8 mouse cellular contexts compared by ENCODE assay signal in genomic region chr13:22028673-22029460, GRCm38 (mm10). TPM values are rescaled to one million over a fixed set of nuclear protein-coding genes. Genes with fewer than 3 reads are reported as not detected.
DNase-seq lines count a peak whose midpoint lies in the region; ATAC-seq and TF ChIP-seq lines count a peak whose summit lies in the region.

No protein-coding gene starts in this region.

- no peaks in the 10 kb centered on the region for H3K79me2 ChIP-seq in CH12.LX (replicated peaks; ENCODE audit: control insufficient read depth, extremely low read depth, insufficient read depth, poor library complexity, severe bottlenecking)

- no peaks in the 10 kb centered on the region for H3K9me3 ChIP-seq in CH12.LX (replicated peaks; ENCODE audit: low read length)
- no peaks in the 10 kb centered on the region for H3K9me3 ChIP-seq in forebrain, embryonic 12.5 days
- no peaks in the 10 kb centered on the region for H3K9me3 ChIP-seq in heart, postnatal 0 days (replicated peaks; ENCODE audit: control insufficient read depth, low read length)
- H3K9me3 ChIP-seq in liver, embryonic 16.5 days (replicated peaks; ENCODE audit: control insufficient read depth, low read length), result no peaks in the 10 kb centered on the region
- H3K9me3 ChIP-seq in neural tube, embryonic 12.5 days, result no peaks in the 10 kb centered on the region
- no peaks in the 10 kb centered on the region for H3K9me3 ChIP-seq in stomach, postnatal 0 days (ENCODE audit: control insufficient read depth, low read length)

- H3K27me3 ChIP-seq in CH12.LX (replicated peaks), result peaks cover 3% of the 10 kb centered on the region
- H3K27me3 ChIP-seq in forebrain, embryonic 12.5 days, result no peaks in the 10 kb centered on the region
- no peaks in the 10 kb centered on the region for H3K27me3 ChIP-seq in heart, postnatal 0 days (ENCODE audit: control insufficient read depth, insufficient read depth, low read length)
- H3K27me3 ChIP-seq in liver, embryonic 16.5 days (ENCODE audit: control insufficient read depth, insufficient read depth, low read depth, low read length), result no peaks in the 10 kb centered on the region
- H3K27me3 ChIP-seq in neural tube, embryonic 12.5 days (replicated peaks), result no peaks in the 10 kb centered on the region
- H3K27me3 ChIP-seq in stomach, postnatal 0 days (ENCODE audit: control insufficient read depth, insufficient read depth, low read length), result no peaks in the 10 kb centered on the region

- H3K4me1 ChIP-seq in CH12.LX (ENCODE audit: control insufficient read depth in 1 of 2, insufficient read depth in 2 of 2), result peaks cover 3 to 9% of the 10 kb centered on the region in 2 experiments; a peak in 3 of 4 replicates
- H3K4me1 ChIP-seq in forebrain, embryonic 12.5 days, result peaks cover 12% of the 10 kb centered on the region
- H3K4me1 ChIP-seq in heart, postnatal 0 days (ENCODE audit: control insufficient read depth, insufficient read depth), result no peaks in the 10 kb centered on the region
- H3K4me1 ChIP-seq in liver, embryonic 16.5 days (ENCODE audit: control insufficient read depth, low read depth, low read length), result peaks cover 23% of the 10 kb centered on the region
- H3K4me1 ChIP-seq in neural tube, embryonic 12.5 days, result peaks cover 2% of the 10 kb centered on the region; the same call in 1 of the 2 replicates
- no peaks in the 10 kb centered on the region for H3K4me1 ChIP-seq in stomach, postnatal 0 days (replicated peaks; ENCODE audit: control insufficient read depth, insufficient read depth)

- H3K27ac ChIP-seq in CH12.LX (ENCODE audit: insufficient read depth, low read depth), result peak overlapping the region; percentile 55
- H3K27ac ChIP-seq in forebrain, embryonic 12.5 days, result peak overlapping the region; percentile 83
- H3K27ac ChIP-seq in heart, postnatal 0 days (ENCODE audit: low read depth), result peak overlapping the region; percentile 86
- H3K27ac ChIP-seq in liver, embryonic 16.5 days (ENCODE audit: low read length), result peak overlapping the region; percentile 89
- 0 out of 2 replicates have a peak overlapping the region, but pooled peaks have one; percentile 37 for H3K27ac ChIP-seq in neural tube, embryonic 12.5 days
- peak overlapping the region; percentile 78; the same call in 1 of the 2 replicates for H3K27ac ChIP-seq in stomach, postnatal 0 days (replicated peaks)

- under 1% methylated on average over 40 of the region's 40 CpGs for WGBS in forebrain, embryonic 12.5 days
- WGBS in heart, postnatal 0 days, result 1% methylated on average over 40 of the region's 40 CpGs
- under 1% methylated on average over 40 of the region's 40 CpGs for WGBS in liver, embryonic 16.5 days (ENCODE audit: insufficient replicate concordance)
- under 1% methylated on average over 40 of the region's 40 CpGs for WGBS in neural tube, embryonic 12.5 days
- WGBS in stomach, postnatal 0 days, result 2% methylated on average over 40 of the region's 40 CpGs

- no peaks in the 10 kb centered on the region for H3K36me3 ChIP-seq in CH12.LX (replicated peaks in 1 of 2; ENCODE audit: control insufficient read depth in 1 of 2, insufficient read depth in 1 of 2, low read length in 1 of 2)
- H3K36me3 ChIP-seq in forebrain, embryonic 12.5 days (replicated peaks), result no peaks in the 10 kb centered on the region
- no peaks in the 10 kb centered on the region for H3K36me3 ChIP-seq in heart, postnatal 0 days (replicated peaks; ENCODE audit: control insufficient read depth, insufficient read depth, low read length)
- H3K36me3 ChIP-seq in liver, embryonic 16.5 days (ENCODE audit: control insufficient read depth, insufficient read depth), result no peaks in the 10 kb centered on the region
- no peaks in the 10 kb centered on the region for H3K36me3 ChIP-seq in neural tube, embryonic 12.5 days
- H3K36me3 ChIP-seq in stomach, postnatal 0 days (ENCODE audit: control insufficient read depth, insufficient read depth, low read length), result no peaks in the 10 kb centered on the region

- H3K4me2 ChIP-seq in CH12.LX (ENCODE audit: insufficient read depth, low read depth, poor library complexity, severe bottlenecking), result peak overlapping the region; percentile 96
- peak overlapping the region; percentile 53 for H3K4me2 ChIP-seq in forebrain, embryonic 12.5 days
- H3K4me2 ChIP-seq in heart, postnatal 0 days (ENCODE audit: low read depth, low read length), result peak overlapping the region; percentile 73
- H3K4me2 ChIP-seq in liver, embryonic 16.5 days (ENCODE audit: low read depth, low read length), result peak overlapping the region; percentile 70
- H3K4me2 ChIP-seq in neural tube, embryonic 12.5 days (replicated peaks), result peak overlapping the region; percentile 59
- peak overlapping the region; percentile 65 for H3K4me2 ChIP-seq in stomach, postnatal 0 days (replicated peaks; ENCODE audit: low read depth)

- peak; percentile 92 for DNase-seq in CH12.LX (ENCODE audit: extremely low read depth)
- DNase-seq in c-Kit-positive CD71-positive TER-119-positive erythroid progenitor cells, embryonic 14.5 days (ENCODE audit: low spot score), result peak; percentile 92
- DNase-seq in heart, postnatal 0 days (ENCODE audit: low spot score), result peak; percentile 85
- peak; percentile 97 to 98 for DNase-seq in kidney, postnatal 4 days
- peak; percentile 95 for DNase-seq in stomach, postnatal 0 days (ENCODE audit: low spot score)

- peak; percentile 55 to 97; a peak in 3 of 4 replicates for TF ChIP-seq CTCF in CH12.LX (conservative IDR thresholded peaks at IDR 0.05 in 1 of 2, IDR thresholded peaks at IDR 0.05 in 1 of 2; ENCODE audit: low read depth in 2 of 2, low read length in 2 of 2)
- TF ChIP-seq CTCF in heart, postnatal 0 days (IDR thresholded peaks at IDR 0.05; ENCODE audit: low read depth), result peak; percentile 96
- peak; percentile 96 for TF ChIP-seq CTCF in stomach, postnatal 0 days (IDR thresholded peaks at IDR 0.05; ENCODE audit: low read depth)

- TF ChIP-seq POLR2A in CH12.LX (IDR thresholded peaks at IDR 0.05; ENCODE audit: low read depth, low read length), result no peak

- peak overlapping the region; percentile 44 to 58 (median 57) for H3K4me3 ChIP-seq in CH12.LX (replicated peaks in 1 of 3; ENCODE audit: low read depth in 2 of 3, low read length in 2 of 3, poor library complexity in 1 of 3)
- H3K4me3 ChIP-seq in forebrain, embryonic 12.5 days (replicated peaks), result peak overlapping the region; percentile 50
- H3K4me3 ChIP-seq in heart, postnatal 0 days (ENCODE audit: low read depth, low read length), result peak overlapping the region; percentile 58
- H3K4me3 ChIP-seq in liver, embryonic 16.5 days (ENCODE audit: low read depth, low read length), result peak overlapping the region; percentile 68
- H3K4me3 ChIP-seq in neural tube, embryonic 12.5 days, result peak overlapping the region; percentile 42
- peak overlapping the region; percentile 49 for H3K4me3 ChIP-seq in stomach, postnatal 0 days (ENCODE audit: low read depth, low read length)

- TF ChIP-seq RAD21 in CH12.LX (IDR thresholded peaks at IDR 0.05; ENCODE audit: low read depth, low read length), result peak; percentile 97

- ATAC-seq in forebrain, embryonic 12.5 days (ENCODE audit: low FRiP score), result peak; percentile 67
- ATAC-seq in heart, postnatal 0 days (ENCODE audit: insufficient read depth, low read depth), result peak; percentile 82
- ATAC-seq in liver, embryonic 16.5 days (ENCODE audit: low read depth), result peak; percentile 84
- ATAC-seq in neural tube, embryonic 12.5 days (ENCODE audit: low FRiP score, low read depth), result peak; percentile 84
- ATAC-seq in stomach, postnatal 0 days (ENCODE audit: low FRiP score, low TSS enrichment), result peak; percentile 86

- peak overlapping the region; percentile 66 for H3K9ac ChIP-seq in CH12.LX (ENCODE audit: insufficient read depth, low read depth)
- peak overlapping the region; percentile 68 for H3K9ac ChIP-seq in forebrain, embryonic 12.5 days
- peak overlapping the region; percentile 58; the same call in 1 of the 2 replicates for H3K9ac ChIP-seq in heart, postnatal 0 days (replicated peaks; ENCODE audit: low read depth, low read length)
- H3K9ac ChIP-seq in liver, embryonic 16.5 days (ENCODE audit: low read depth, low read length), result peak overlapping the region; percentile 81
- peak overlapping the region; percentile 56 for H3K9ac ChIP-seq in neural tube, embryonic 12.5 days
- H3K9ac ChIP-seq in stomach, postnatal 0 days (ENCODE audit: low read length), result 0 out of 2 replicates have a peak overlapping the region, but pooled peaks have one; percentile 54

- in situ Hi-C loops in CH12.LX (cut with MboI; ENCODE audit: low pct_ligation_motif_present, low pct_unique_long_range_greater_than_20kb, low sequenced_read_pairs), result loop anchor here (10.0 to 25.0 kb wide), 2 partner anchors 854 to 1733 kb away; partner anchors contain the start of genes Hist1h1a, Hist1h2ab, Hist1h3a and Hist1h3b

- dilution Hi-C loops in CH12.LX (cut with MboI; ENCODE audit: extremely low pct_ligation_motif_present, extremely low pct_unique_long_range_greater_than_20kb, low sequenced_read_pairs), result no loop called here

- no peak for TF ChIP-seq EP300 in CH12.LX (IDR thresholded peaks at IDR 0.05; ENCODE audit: low read length)
- TF ChIP-seq EP300 in heart, postnatal 0 days (IDR thresholded peaks at IDR 0.05; ENCODE audit: low read depth), result no peak
- TF ChIP-seq EP300 in stomach, postnatal 0 days (optimal IDR thresholded peaks at IDR 0.05), result no peak

RNA-seq across cellular contexts. Expression of gene Hist1h2ah, which starts 6.5 kb away (rescaled TPM):
- total RNA-seq in CH12.LX (2012; rRNA removed), result 628 and 652 TPM in 2 replicates
- 4.9 and 8.1 TPM in 2 replicates for total RNA-seq in CH12.LX (2014; rRNA removed)
- 2.3 and 4.5 TPM in 2 replicates for polyA plus RNA-seq in CH12.LX (2012; ENCODE audit: insufficient read length, low read depth)
- 7.0 and 22.0 TPM in 2 replicates for polyA plus RNA-seq in forebrain, embryonic 12.5 days (2016; fragmentation: Nextera tagmentation; extraction: Ambion mirVana)
- total RNA-seq in heart, postnatal 0 days (2014; rRNA removed; ENCODE audit: low replicate concordance), result 48.9 and 128 TPM in 2 replicates
- polyA plus RNA-seq in heart, postnatal 0 days (2015; fragmentation: Nextera tagmentation; extraction: Ambion mirVana), result 1.9 TPM in 1 of 2 replicates, not detected in the other
- 13.7 and 18.8 TPM in 2 replicates for polyA plus RNA-seq in liver, embryonic 16.5 days (2015; fragmentation: Nextera tagmentation; extraction: Ambion mirVana)
- polyA plus RNA-seq in neural tube, embryonic 12.5 days (2016; fragmentation: Nextera tagmentation; extraction: Ambion mirVana), result 3.3 and 13.9 TPM in 2 replicates
- 2.1 TPM in 1 of 2 replicates, not detected in the other for polyA plus RNA-seq in stomach, postnatal 0 days (2015; fragmentation: Nextera tagmentation; extraction: Ambion mirVana)

RNA-seq across cellular contexts. Expression of gene Hist1h2bk, which starts 6.8 kb away (rescaled TPM):
- 2,586 and 2,636 TPM in 2 replicates for total RNA-seq in CH12.LX (2012; rRNA removed)
- total RNA-seq in CH12.LX (2014; rRNA removed), result 38.2 and 47.2 TPM in 2 replicates
- polyA plus RNA-seq in CH12.LX (2012; ENCODE audit: insufficient read length, low read depth), result 3.7 and 8.1 TPM in 2 replicates
- 10.0 and 10.5 TPM in 2 replicates for polyA plus RNA-seq in forebrain, embryonic 12.5 days (2016; fragmentation: Nextera tagmentation; extraction: Ambion mirVana)
- total RNA-seq in heart, postnatal 0 days (2014; rRNA removed; ENCODE audit: low replicate concordance), result 563 and 573 TPM in 2 replicates
- polyA plus RNA-seq in heart, postnatal 0 days (2015; fragmentation: Nextera tagmentation; extraction: Ambion mirVana), result 0.34 TPM in 1 of 2 replicates, not detected in the other
- polyA plus RNA-seq in liver, embryonic 16.5 days (2015; fragmentation: Nextera tagmentation; extraction: Ambion mirVana), result 2.9 and 4.7 TPM in 2 replicates
- polyA plus RNA-seq in neural tube, embryonic 12.5 days (2016; fragmentation: Nextera tagmentation; extraction: Ambion mirVana), result 5.2 and 9.5 TPM in 2 replicates
- polyA plus RNA-seq in stomach, postnatal 0 days (2015; fragmentation: Nextera tagmentation; extraction: Ambion mirVana), result 0.35 and 0.99 TPM in 2 replicates

RNA-seq across cellular contexts. Expression of gene Hist1h4i, which starts 12.3 kb away (rescaled TPM):
- 768 and 812 TPM in 2 replicates for total RNA-seq in CH12.LX (2012; rRNA removed)
- 29.9 and 35.7 TPM in 2 replicates for total RNA-seq in CH12.LX (2014; rRNA removed)
- polyA plus RNA-seq in CH12.LX (2012; ENCODE audit: insufficient read length, low read depth), result 6.4 TPM in 2 replicates
- polyA plus RNA-seq in forebrain, embryonic 12.5 days (2016; fragmentation: Nextera tagmentation; extraction: Ambion mirVana), result 44.5 and 46.9 TPM in 2 replicates
- 29.3 and 34.1 TPM in 2 replicates for total RNA-seq in heart, postnatal 0 days (2014; rRNA removed; ENCODE audit: low replicate concordance)
- polyA plus RNA-seq in heart, postnatal 0 days (2015; fragmentation: Nextera tagmentation; extraction: Ambion mirVana), result 4.0 and 4.2 TPM in 2 replicates
- polyA plus RNA-seq in liver, embryonic 16.5 days (2015; fragmentation: Nextera tagmentation; extraction: Ambion mirVana), result 47.5 and 58.3 TPM in 2 replicates
- polyA plus RNA-seq in neural tube, embryonic 12.5 days (2016; fragmentation: Nextera tagmentation; extraction: Ambion mirVana), result 20.1 and 23.9 TPM in 2 replicates
- polyA plus RNA-seq in stomach, postnatal 0 days (2015; fragmentation: Nextera tagmentation; extraction: Ambion mirVana), result 5.8 and 5.9 TPM in 2 replicates

RNA-seq across cellular contexts. Expression of gene Hist1h2ag, which starts 13.9 kb away (rescaled TPM):
- total RNA-seq in CH12.LX (2012; rRNA removed), result 576 and 708 TPM in 2 replicates
- total RNA-seq in CH12.LX (2014; rRNA removed), result 21.8 and 22.0 TPM in 2 replicates
- 7.3 and 13.0 TPM in 2 replicates for polyA plus RNA-seq in CH12.LX (2012; ENCODE audit: insufficient read length, low read depth)
- polyA plus RNA-seq in forebrain, embryonic 12.5 days (2016; fragmentation: Nextera tagmentation; extraction: Ambion mirVana), result 82.7 and 84.6 TPM in 2 replicates
- total RNA-seq in heart, postnatal 0 days (2014; rRNA removed; ENCODE audit: low replicate concordance), result 658 and 1,026 TPM in 2 replicates
- 7.6 and 7.9 TPM in 2 replicates for polyA plus RNA-seq in heart, postnatal 0 days (2015; fragmentation: Nextera tagmentation; extraction: Ambion mirVana)
- polyA plus RNA-seq in liver, embryonic 16.5 days (2015; fragmentation: Nextera tagmentation; extraction: Ambion mirVana), result 13.1 and 20.8 TPM in 2 replicates
- polyA plus RNA-seq in neural tube, embryonic 12.5 days (2016; fragmentation: Nextera tagmentation; extraction: Ambion mirVana), result 43.6 and 46.1 TPM in 2 replicates
- 12.1 and 12.6 TPM in 2 replicates for polyA plus RNA-seq in stomach, postnatal 0 days (2015; fragmentation: Nextera tagmentation; extraction: Ambion mirVana)

RNA-seq across cellular contexts. Expression of gene Hist1h2bj, which starts 14.1 kb away (rescaled TPM):
- total RNA-seq in CH12.LX (2012; rRNA removed) (1,723 and 1,790 TPM in 2 replicates), CH12.LX (2014; rRNA removed) (23.2 and 23.8 TPM in 2 replicates)
- polyA plus RNA-seq in CH12.LX (2012; ENCODE audit: insufficient read length, low read depth), result 0.72 and 2.5 TPM in 2 replicates
- polyA plus RNA-seq in forebrain, embryonic 12.5 days (2016; fragmentation: Nextera tagmentation; extraction: Ambion mirVana), result 13.1 and 15.8 TPM in 2 replicates
- 1,225 and 1,316 TPM in 2 replicates for total RNA-seq in heart, postnatal 0 days (2014; rRNA removed; ENCODE audit: low replicate concordance)
- polyA plus RNA-seq in heart, postnatal 0 days (2015; fragmentation: Nextera tagmentation; extraction: Ambion mirVana), result 1.7 and 3.1 TPM in 2 replicates
- 13.4 and 22.7 TPM in 2 replicates for polyA plus RNA-seq in liver, embryonic 16.5 days (2015; fragmentation: Nextera tagmentation; extraction: Ambion mirVana)
- 10.5 and 12.6 TPM in 2 replicates for polyA plus RNA-seq in neural tube, embryonic 12.5 days (2016; fragmentation: Nextera tagmentation; extraction: Ambion mirVana)
- polyA plus RNA-seq in stomach, postnatal 0 days (2015; fragmentation: Nextera tagmentation; extraction: Ambion mirVana), result 1.1 and 3.7 TPM in 2 replicates

Comparison
In these comparisons a context has a peak if more than half of its experiments do, and no peak if none do; other contexts are left out.
1. Peak in every context shown above with its lines: DNase-seq, ATAC-seq, H3K4me3 ChIP-seq and H3K27ac ChIP-seq.
2. H3K27ac ChIP-seq: peak in every context shown above with its lines; median percentile 89 in liver, embryonic 16.5 days; 86 in heart, postnatal 0 days; 83 in forebrain, embryonic 12.5 days; 78 in stomach, postnatal 0 days; 55 in CH12.LX; 37 in neural tube, embryonic 12.5 days.